Comparison of ENCODE assay signal across 19 mouse cellular contexts in the genomic region with DNA sequence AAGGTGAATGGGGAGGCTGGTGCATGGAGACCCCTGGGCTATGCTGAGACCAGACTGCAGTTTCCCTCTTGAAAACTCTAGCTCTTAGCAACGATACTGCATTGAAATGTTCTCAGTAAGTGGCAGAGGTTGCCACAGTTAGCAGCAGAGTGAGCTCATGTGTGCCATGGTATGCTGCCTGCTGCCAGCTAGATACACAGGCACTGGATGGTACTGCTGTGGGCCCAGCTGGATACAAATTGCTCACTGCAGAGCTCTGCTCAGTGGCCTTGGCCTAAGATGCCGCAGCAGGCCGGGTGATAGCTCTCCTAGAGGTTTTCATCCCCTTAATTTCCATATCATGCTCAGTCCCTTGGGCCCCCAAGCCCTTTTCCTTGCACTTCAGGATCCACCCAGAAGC.
DNase-seq lines count a peak whose midpoint lies in the region; ATAC-seq and TF ChIP-seq lines count a peak whose summit lies in the region.
"Had no signal": no experiment of that assay in that cellular context is flagged by ENCODE, and none has a peak within 500 bp of the region (broad histone marks: within the 10 kb centered on the region; RNA-seq: fewer than 3 reads in every experiment).

No protein-coding gene starts in this region.

- DNase-seq in adrenal gland, postnatal 25 days: peak; percentile 13
- DNase-seq in adrenal gland, adult 8-10 months: no peak
- DNase-seq in layer of hippocampus, adult 2 months (ENCODE audit: low spot score in 2 of 2): no peak
- no peak for DNase-seq in layer of hippocampus, postnatal 10 days (ENCODE audit: low spot score in 2 of 2)
- peak; percentile 40 for DNase-seq in midbrain, postnatal 0 days (ENCODE audit: low spot score)
- no peak for DNase-seq in midbrain, embryonic 10.5 days (ENCODE audit: low spot score)
- peak; percentile 32 for DNase-seq in hindbrain, postnatal 0 days (ENCODE audit: low spot score)
- DNase-seq in cerebellum, adult 2 months: no peak
- DNase-seq: cerebellum, adult 18-20 months; cerebellum, postnatal 25 days; kidney, adult 9 months; kidney, postnatal 14 days; lung, postnatal 36 days had no signal

- H3K9me3 ChIP-seq in midbrain, postnatal 0 days (ENCODE audit: low read length): no peaks in the 10 kb centered on the region
- no peaks in the 10 kb centered on the region for H3K9me3 ChIP-seq in midbrain, embryonic 10.5 days (replicated peaks)
- H3K9me3 ChIP-seq in hindbrain, postnatal 0 days (ENCODE audit: low read length): no peaks in the 10 kb centered on the region
- H3K9me3 ChIP-seq: embryonic facial prominence, embryonic 12.5 days; heart, embryonic 10.5 days; limb, embryonic 15.5 days; liver, embryonic 15.5 days; lung, embryonic 15.5 days had no signal

- no peaks in the 10 kb centered on the region for H3K36me3 ChIP-seq in midbrain, postnatal 0 days (ENCODE audit: insufficient read depth, low read length)
- no peaks in the 10 kb centered on the region for H3K36me3 ChIP-seq in midbrain, embryonic 10.5 days
- H3K36me3 ChIP-seq in hindbrain, postnatal 0 days (ENCODE audit: insufficient read depth, low read length): no peaks in the 10 kb centered on the region
- H3K36me3 ChIP-seq: embryonic facial prominence, embryonic 12.5 days; limb, embryonic 15.5 days; liver, embryonic 15.5 days; lung, embryonic 15.5 days had no signal

- no peaks in the 10 kb centered on the region for H3K27me3 ChIP-seq in midbrain, postnatal 0 days (ENCODE audit: insufficient read depth, low read length)
- H3K27me3 ChIP-seq in midbrain, embryonic 10.5 days (ENCODE audit: low read depth, poor library complexity, severe bottlenecking): no peaks in the 10 kb centered on the region
- no peaks in the 10 kb centered on the region for H3K27me3 ChIP-seq in hindbrain, postnatal 0 days (ENCODE audit: insufficient read depth, low read length)
- no peaks in the 10 kb centered on the region for H3K27me3 ChIP-seq in cerebellum, adult 2 months (ENCODE audit: control insufficient read depth, insufficient read depth, low read length)
- H3K27me3 ChIP-seq: embryonic facial prominence, embryonic 12.5 days; limb, embryonic 15.5 days; liver, embryonic 15.5 days; lung, embryonic 15.5 days had no signal

- peak; percentile 12 for TF ChIP-seq CTCF in layer of hippocampus, adult 2 months (conservative IDR thresholded peaks at IDR 0.05)
- TF ChIP-seq CTCF in midbrain, postnatal 0 days (IDR thresholded peaks at IDR 0.05): no peak
- no peak for TF ChIP-seq CTCF in hindbrain, postnatal 0 days (IDR thresholded peaks at IDR 0.05; ENCODE audit: low read depth)
- TF ChIP-seq CTCF in cerebellum, adult 2 months (IDR thresholded peaks at IDR 0.05; ENCODE audit: borderline replicate concordance, insufficient read depth, low read depth, low read length): no peak

- H3K9ac ChIP-seq in midbrain, postnatal 0 days (replicated peaks; ENCODE audit: low read length, poor library complexity, severe bottlenecking): no peak overlapping the region
- H3K9ac ChIP-seq in hindbrain, postnatal 0 days (replicated peaks; ENCODE audit: low read length): no peak overlapping the region
- H3K9ac ChIP-seq: embryonic facial prominence, embryonic 12.5 days; limb, embryonic 15.5 days; liver, embryonic 15.5 days; lung, embryonic 15.5 days had no signal

- WGBS in midbrain, postnatal 0 days: 64% methylated on average over 3 of the region's 3 CpGs
- 85% methylated on average over 3 of the region's 3 CpGs for WGBS in midbrain, embryonic 10.5 days
- 23% methylated on average over 3 of the region's 3 CpGs for WGBS in hindbrain, postnatal 0 days
- 21% methylated on average over 3 of the region's 3 CpGs for WGBS in cerebellum, adult 2 months

- no peak overlapping the region for H3K4me2 ChIP-seq in midbrain, postnatal 0 days (ENCODE audit: low read depth, low read length, poor library complexity, severe bottlenecking)
- no peak overlapping the region for H3K4me2 ChIP-seq in hindbrain, postnatal 0 days (ENCODE audit: low read depth, low read length)
- H3K4me2 ChIP-seq: embryonic facial prominence, embryonic 12.5 days; limb, embryonic 15.5 days; liver, embryonic 15.5 days; lung, embryonic 15.5 days had no signal

- no peak overlapping the region for H3K4me3 ChIP-seq in layer of hippocampus, adult 2 months
- H3K4me3 ChIP-seq in midbrain, postnatal 0 days (ENCODE audit: low read depth, low read length): no peak overlapping the region
- H3K4me3 ChIP-seq in midbrain, embryonic 10.5 days: no peak overlapping the region
- no peak overlapping the region for H3K4me3 ChIP-seq in hindbrain, postnatal 0 days (ENCODE audit: low read length)
- no peak overlapping the region for H3K4me3 ChIP-seq in cerebellum, adult 2 months (replicated peaks; ENCODE audit: insufficient read depth, low read depth, low read length)
- H3K4me3 ChIP-seq: embryonic facial prominence, embryonic 12.5 days; heart, embryonic 10.5 days; limb, embryonic 15.5 days; liver, embryonic 15.5 days; lung, embryonic 15.5 days had no signal

- H3K4me1 ChIP-seq in midbrain, postnatal 0 days (ENCODE audit: insufficient read depth, low read length): no peaks in the 10 kb centered on the region
- H3K4me1 ChIP-seq in midbrain, embryonic 10.5 days: 0 out of 2 replicates have a peak, but pooled peaks cover 3% of the 10 kb centered on the region
- no peaks in the 10 kb centered on the region for H3K4me1 ChIP-seq in hindbrain, postnatal 0 days (ENCODE audit: insufficient read depth, low read length)
- H3K4me1 ChIP-seq in cerebellum, adult 2 months (ENCODE audit: control insufficient read depth, insufficient read depth, low read length): no peaks in the 10 kb centered on the region
- H3K4me1 ChIP-seq: embryonic facial prominence, embryonic 12.5 days; limb, embryonic 15.5 days; liver, embryonic 15.5 days; lung, embryonic 15.5 days had no signal

- peak; percentile 62; the same call in 1 of the 2 replicates for ATAC-seq in midbrain, postnatal 0 days (ENCODE audit: low FRiP score)
- peak; percentile 86 for ATAC-seq in hindbrain, postnatal 0 days
- ATAC-seq: intestine, embryonic 16.5 days had no signal

- TF ChIP-seq POLR2A in cerebellum, adult 2 months (IDR thresholded peaks at IDR 0.05; ENCODE audit: borderline replicate concordance, insufficient read depth, low read length): no peak

- H3K27ac ChIP-seq in layer of hippocampus, adult 2 months: peak overlapping the region; percentile 25; the same call in 1 of the 2 replicates
- H3K27ac ChIP-seq in midbrain, postnatal 0 days (ENCODE audit: low read depth, low read length): no peak overlapping the region
- no peak overlapping the region for H3K27ac ChIP-seq in midbrain, embryonic 10.5 days (replicated peaks)
- no peak overlapping the region for H3K27ac ChIP-seq in hindbrain, postnatal 0 days
- no peak overlapping the region for H3K27ac ChIP-seq in cerebellum, adult 2 months (ENCODE audit: insufficient read depth, low read length)
- H3K27ac ChIP-seq: embryonic facial prominence, embryonic 12.5 days; heart, embryonic 10.5 days; limb, embryonic 15.5 days; liver, embryonic 15.5 days; lung, embryonic 15.5 days had no signal

Comparison
In these comparisons a context has a peak if more than half of its experiments do, and no peak if none do; other contexts are left out.
1. DNase-seq: peak in adrenal gland, postnatal 25 days (single experiment), midbrain, postnatal 0 days (single experiment) and hindbrain, postnatal 0 days (single experiment); none in adrenal gland, adult 8-10 months (single experiment), layer of hippocampus, adult 2 months (0 of 2), layer of hippocampus, postnatal 10 days (0 of 2), midbrain, embryonic 10.5 days (single experiment) and cerebellum, adult 2 months (0 of 2).